Mouse (Mus musculus) CD4-positive helper T cell, adult 2 months (primary cell): ENCODE measurements around the gene Slc35f1.
"Not testable (repeated sequence)": the region's sequence is repeated elsewhere in the genome, so short reads cannot be mapped to it uniquely, and the experiment has no call there.

ENCODE experiments used
- DNase-seq: peaks from one replicate; pipeline ENCODE4 v3.0.0-alpha.2; 2012; ENCODE audit warnings: low read depth, missing footprints, low spot score

Slc35f1 gene

DNA sequence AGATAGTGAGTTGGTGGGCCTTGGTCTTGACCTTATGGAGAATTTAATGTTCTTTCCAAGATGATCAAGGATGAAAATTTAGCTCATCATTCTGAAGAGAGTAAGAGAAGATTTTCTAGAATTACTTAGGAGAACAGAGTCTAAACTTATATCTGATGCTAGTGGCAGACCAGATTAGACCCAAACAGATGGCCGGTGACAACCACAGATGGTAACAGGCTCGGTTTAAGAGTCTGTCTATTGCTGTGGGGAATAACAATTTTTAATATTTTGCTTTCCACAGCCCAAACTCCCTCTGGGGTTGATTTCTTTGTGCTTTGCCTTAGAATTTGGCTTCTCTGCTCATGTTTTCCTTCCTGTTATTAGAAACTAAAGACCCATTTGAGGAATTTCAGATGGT lies 96.7 kb downstream of the Slc35f1 start:
- no peak for DNase-seq

DNA sequence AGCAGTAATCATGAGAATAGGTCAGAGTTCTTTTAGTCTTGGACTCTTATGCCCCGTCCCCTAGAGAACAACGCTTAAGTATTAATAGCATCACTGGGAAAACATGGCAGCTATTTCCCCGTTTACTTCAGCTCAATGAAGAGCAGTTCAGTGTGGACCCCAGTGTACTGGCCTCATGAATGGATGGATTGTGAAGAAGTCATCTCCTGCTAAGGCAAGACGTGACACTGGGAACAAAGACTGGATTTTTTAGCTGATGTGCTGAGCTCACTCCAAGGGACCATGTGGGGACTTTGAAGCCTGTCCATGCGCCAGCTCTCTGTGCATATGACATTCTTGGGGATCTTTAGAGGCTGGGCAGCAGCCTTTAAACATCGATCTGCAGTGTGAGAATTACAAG lies 101.2 kb downstream of the Slc35f1 start:
- DNase-seq, result no peak

DNA sequence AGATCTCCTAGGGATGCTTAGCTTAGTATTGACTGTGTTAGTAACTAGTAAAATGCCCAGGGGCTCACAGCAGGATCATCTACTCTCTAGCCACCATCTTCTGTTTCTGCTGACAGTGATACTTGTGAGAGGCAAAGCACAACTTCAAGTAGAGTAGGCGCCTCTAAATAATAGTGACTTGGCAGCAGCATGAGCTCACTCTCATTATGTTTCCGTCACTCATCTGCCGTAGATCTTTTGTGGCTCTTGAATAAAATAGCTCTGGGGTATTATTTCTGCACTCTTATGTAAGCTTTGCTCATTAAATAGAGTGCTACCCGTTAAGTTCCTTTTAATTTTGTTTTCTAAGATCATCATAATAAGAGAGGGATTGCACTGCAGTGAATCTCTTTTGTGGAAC lies 107.1 kb downstream of the Slc35f1 start:
- DNase-seq, result no peak

DNA sequence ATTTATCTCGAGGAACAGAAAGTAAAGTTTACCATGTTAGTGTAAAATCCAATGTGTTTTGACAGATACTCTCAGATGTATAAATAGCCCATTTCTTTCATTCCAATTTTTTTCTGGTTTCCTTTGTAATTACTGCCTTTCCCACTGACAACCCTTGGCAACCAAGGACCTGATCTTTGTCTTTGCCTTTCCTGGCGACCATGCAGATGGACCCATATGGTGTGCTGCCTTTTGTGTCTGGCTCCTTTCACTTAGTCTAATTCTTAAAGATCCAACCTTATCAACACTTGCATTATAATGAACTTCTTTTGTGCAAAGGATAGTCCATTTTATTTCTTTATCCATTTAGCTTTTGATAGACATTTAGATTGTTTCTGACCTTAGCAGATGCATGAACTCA lies 117.5 kb downstream of the Slc35f1 start:
- no peak for DNase-seq

DNA sequence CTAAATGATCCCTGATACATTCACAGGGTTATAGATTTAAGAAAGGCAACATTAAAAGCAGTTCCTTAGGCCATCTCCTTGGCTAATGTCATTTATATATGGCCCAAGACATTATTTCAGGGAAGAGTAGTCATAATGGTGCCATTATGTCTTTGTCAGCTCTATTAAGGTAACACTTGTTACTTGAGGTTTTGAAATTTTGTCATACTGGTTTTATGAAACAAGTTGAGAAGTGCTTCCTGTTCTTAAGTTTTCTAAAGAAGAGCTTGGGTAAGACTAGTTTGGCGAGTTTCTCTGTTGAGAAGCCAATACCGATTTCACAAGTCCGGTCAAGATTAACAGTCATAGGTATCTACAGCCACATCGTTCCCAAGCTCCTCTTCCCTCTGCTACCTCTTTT lies 122.5 kb downstream of the Slc35f1 start:
- no peak for DNase-seq

DNA sequence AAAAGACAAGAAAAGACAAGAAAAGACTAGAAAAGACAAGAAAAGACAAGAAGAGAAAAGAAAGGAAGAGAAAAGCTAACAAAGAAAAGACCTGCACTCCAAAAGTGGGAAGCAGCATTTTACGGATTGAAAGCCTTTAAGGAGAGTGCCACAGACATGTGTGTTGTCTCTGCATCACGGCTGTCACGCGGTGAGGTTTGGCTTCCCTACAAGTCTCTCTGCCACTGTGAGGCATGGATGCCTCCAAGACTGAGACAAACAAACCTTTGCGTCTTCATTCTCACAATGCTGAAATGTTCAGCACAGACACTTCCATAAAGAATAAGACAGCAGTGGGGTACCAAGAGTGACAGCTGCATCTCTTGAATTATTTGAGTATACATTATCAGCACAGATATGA lies 124.0 kb downstream of the Slc35f1 start:
- DNase-seq, result no peak

DNA sequence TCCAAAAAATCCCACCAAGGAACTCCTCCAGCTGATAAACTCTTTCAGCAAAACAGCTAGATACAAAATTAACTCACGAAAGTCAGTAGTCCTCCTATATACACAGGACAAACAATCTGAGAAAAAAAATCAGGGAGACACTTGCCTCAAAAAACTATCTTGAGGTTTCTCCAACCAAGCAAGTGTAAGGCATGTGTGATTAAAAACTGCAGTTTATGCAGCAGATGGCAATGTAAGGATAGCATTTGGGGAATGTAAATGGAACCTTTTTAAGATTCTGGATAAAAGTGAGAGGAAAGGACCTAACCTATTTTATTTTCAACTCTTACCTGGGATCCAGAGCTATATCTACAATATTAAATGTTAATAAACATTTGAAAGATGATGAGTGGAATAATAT lies 129.3 kb downstream of the Slc35f1 start:
- no peak for DNase-seq

DNA sequence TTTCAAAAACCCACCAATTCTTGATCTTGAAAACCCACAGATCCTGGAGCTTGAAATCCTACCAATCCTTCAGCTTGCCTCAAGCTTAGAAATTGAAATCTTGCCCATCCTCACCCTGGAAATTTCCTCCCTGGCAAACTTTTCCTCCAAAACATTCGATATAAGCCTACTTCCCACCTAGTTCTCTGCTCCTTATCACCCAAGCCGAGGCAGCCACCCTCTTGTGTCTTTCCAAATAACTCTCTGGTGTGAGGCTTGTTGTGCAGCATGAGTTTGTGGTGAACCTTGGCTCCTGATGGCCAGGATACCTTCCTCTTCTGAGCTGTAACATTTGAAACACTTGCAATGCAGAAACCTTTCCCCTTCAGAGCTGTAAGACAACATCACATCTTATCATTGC lies 132.6 kb downstream of the Slc35f1 start:
- no peak for DNase-seq

DNA sequence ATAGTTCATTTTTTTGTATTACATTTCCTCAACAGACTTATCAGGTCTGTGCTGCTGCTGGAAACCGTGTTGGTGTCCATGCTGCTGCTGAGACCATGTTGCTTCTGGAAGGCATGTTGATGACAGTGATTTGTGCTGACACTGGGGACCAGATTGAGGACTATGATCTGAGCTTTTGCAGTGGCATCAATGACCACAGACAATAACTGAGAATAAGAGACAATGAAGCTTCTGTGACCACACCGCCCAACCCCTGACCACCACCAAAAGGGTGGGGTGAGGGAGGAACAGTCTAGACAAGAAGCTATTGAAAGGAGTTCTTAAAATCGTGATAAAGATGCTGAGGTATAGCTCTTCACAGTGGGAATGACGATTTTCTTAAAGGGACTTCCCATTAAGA lies 135.4 kb downstream of the Slc35f1 start:
- DNase-seq, result no peak

DNA sequence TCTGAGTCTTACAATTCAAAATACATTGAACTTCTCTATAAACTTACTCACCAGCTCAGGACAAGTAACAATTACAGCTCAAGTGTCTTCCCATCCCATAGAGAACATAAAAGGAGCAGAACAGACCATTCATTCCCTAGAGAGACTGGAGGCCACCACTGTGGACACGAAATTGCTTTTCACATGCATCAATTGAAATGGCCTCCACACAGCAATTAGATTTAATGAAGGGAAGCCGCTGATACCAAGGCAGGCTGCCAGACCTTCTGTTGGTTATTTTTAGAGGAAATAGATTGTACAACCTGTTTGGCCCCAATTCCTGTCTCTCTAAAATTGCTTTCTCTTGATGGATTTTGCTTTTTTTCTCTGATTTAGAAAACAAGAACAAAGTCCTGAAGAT lies 150.5 kb downstream of the Slc35f1 start:
- DNase-seq, result no peak

DNA sequence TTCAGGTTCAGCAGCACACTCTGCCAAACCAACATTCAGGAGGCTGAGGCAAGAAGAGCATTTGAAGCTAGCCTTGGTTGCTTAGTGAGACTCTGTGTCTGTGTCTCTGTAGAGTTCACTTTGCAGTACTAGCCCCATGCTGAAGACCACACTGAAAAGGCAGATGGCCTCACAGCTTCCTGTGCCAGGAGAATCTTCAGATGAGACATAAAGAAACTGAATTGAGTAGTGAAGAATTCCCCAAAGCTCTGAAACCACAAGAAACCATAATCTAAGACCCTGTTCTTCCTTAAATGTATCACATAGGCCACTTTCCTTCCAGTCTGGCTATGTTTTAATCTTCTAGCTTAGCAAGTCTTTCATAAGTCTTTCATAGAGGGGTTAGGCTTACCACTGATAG lies 161.7 kb downstream of the Slc35f1 start:
- DNase-seq, result no peak

DNA sequence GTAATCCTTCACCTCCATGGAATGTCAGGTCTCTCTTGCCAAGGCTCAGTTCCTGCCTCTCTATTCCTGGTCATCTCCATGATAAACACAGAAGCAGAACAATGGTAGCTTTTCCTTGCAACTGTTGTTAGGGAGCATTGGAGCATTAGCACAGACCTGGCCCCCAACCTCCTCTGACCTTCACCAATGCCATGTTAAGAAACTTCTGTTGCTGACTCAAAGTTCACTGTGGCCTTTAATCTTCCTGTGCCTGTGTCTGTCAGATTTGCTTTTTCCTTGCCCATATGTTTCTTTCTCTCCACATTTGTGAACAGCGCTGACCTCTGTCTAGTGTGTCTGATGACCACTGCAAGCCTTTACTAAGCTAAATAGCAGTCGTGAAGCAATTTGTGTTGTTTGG lies 170.5 kb downstream of the Slc35f1 start:
- DNase-seq, result no peak

DNA sequence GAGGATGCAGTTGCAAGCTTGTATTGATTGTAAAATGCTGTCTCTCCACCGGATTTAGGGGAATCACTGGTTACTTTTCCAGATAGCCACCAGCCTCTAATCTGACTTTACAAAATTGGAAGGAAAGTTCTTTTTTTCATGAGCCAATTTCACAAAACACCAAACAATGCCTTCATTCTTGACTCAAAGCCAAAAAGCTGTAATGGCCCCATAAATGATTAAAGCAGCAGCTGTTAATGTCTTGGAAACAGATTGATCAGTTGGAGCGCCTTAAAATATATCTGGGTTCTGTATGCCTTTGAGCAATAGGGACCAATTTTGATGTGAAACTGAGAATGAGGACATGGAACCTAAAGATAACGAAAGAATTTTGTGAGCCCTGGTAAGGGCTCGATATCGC lies 174.6 kb downstream of the Slc35f1 start:
- no peak for DNase-seq

DNA sequence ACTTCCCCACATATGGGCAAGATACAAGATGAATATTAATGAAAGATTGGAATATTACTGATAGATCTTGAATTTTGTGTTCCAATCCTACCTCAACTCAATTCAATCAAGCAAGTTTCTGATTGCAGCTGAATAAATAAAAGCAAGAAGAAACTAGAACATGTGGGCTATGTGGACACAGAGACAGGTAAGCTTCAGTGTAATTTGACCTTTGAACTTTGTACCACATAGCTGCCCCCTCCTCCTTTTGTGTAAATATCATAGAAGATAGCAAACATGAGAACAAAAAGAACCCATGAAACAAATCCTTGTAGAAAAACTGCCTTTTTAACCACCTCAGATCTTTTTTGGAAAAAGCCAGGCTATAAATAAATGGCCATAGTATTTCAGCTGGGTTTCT lies 180.8 kb downstream of the Slc35f1 start:
- DNase-seq, result no peak

DNA sequence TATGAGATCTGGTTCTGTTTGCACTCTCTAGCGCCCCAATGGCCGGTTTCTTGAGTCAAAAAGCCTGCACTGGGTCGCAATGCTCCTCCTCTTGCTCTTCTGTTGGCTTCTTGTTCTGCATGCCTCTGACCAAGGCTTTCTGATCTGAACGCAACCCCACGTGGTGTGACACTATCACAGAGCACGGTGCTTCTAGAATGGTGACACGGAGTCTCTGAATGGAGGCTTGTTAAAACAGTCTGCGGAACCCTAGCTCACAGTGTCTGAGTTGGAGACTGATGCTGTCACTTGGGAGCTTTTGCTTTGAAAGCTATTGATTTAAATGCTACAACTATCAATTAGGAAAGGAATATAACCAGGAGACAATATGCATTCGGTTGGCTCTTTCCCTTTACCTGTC lies 183.8 kb downstream of the Slc35f1 start:
- no peak for DNase-seq

DNA sequence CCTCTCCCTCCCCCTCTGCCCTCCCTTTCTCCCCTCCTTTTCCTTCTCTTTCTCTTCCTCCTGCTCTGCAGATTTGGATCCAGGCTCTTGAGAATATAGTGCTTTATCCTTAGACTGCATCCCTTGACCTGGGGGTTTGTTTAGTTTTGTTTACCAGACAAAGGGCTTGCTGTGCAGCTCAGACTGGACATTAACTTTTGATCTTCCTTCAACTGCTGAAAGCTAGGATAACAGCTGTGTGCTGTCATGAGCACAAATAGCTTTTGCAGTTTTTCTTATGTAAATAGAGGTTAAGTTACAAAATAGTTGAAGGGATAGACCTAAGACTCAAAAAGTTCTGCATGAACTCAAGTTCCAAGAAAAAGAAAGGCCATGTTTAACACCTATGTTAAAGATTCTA lies 184.4 kb downstream of the Slc35f1 start:
- DNase-seq, result no peak

DNA sequence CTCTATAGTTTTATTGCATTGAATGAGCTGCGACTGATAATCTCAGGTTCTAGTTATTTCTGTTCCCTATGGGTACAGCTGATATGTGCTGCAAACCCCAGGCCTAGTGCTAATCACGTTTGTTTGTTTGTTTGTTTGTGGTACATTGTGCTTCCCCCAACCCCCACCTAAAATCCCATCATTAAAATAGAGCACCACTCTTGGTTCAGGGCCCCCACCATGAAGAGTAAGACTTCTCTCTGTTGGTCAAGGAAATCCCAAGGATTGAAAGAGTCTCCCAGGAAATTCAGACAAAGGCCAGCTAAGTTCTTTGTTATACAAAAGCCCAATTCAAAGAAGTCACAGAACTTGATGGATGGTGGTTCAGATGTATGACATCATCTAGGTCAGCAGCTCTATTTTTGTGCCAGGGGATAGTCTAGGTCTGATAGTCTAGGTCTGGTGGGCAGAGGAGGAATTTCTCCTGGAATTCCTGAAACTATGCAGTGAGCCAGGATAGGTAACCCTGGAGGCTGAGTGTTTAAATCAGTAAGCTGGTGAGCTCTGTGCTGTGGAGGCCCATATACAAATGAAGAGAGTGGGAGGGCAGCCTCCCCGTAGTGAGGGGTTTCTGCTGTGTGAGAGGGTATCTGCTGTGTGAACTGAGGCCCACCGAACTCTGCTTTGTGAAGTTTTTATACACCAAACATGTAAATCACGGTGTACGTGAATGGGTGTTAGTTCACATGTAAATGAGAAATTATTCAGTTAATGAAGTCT lies 187.1 kb downstream of the Slc35f1 start:
- no peak for DNase-seq

DNA sequence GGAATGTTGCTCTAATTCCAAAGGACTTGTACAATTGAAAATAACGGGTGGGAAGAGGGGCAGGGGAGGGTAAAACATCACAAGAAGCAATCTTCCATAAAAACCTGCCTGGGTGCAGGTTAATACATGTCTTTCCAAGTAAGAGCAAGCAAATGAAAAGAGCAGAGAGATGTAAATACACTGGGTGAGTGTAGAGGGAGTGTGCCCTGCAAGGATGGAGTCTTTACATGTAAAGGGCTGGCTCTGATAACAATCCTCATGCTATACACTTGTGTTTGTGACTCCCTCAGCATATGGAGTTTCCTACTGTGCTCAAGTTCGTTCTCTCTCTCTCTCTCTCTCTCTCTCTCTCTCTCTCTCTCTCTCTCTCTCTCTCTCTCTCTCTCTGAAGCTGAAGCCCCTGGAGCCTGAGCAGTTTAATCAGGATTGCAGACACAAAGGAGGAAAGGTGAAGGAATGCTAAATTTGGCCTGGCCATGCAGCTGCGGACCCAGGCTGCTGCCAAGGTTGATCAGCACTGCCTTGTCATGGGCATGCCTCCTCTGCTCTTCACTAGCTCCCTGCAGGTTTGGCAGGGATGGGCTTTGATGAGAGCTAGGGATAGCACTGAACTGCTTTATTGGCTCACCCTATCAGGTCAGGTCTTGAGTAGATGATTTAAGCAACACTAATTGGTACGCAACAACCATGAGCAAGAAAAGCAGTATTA lies 187.9 kb downstream of the Slc35f1 start:
- DNase-seq, result no peak

DNA sequence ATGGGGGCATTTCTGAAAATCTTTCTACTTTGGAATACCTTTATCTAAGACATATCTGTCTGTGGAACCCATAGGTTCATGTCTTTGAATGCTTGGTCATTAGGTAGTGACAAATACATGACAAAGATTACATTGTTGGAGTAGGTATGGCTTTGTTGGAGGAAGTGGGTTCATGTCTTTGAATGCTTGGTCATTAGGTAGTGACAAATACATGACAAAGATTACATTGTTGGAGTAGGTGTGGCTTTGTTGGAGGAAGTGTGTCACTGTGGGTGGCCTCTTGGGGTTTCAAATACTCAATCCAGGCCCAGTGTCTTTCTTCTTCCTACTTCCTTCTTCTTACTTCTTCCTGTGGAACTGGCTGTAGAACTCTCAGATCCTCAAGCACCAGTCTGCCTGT lies 206.4 kb downstream of the Slc35f1 start:
- not testable (repeated sequence) for DNase-seq

DNA sequence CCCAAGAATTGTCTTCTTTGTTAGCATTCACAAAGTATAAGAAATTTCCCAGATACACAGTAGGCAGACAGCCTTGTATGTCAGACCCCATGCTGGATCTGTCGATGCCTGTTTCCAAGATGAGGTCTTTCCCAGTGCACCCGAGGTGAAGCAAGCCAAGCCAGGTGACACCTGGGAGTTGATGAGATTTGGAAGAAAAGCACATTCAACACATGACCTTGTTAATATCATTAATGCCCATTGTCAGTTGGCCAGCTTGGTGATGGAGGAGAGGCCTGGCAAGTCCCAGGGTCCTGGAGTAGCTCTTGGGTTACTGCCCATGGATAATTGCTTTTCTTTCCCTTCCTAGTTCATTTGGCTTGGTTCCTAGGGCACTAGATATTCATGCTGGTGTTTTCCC lies 214.6 kb downstream of the Slc35f1 start:
- DNase-seq, result no peak

DNA sequence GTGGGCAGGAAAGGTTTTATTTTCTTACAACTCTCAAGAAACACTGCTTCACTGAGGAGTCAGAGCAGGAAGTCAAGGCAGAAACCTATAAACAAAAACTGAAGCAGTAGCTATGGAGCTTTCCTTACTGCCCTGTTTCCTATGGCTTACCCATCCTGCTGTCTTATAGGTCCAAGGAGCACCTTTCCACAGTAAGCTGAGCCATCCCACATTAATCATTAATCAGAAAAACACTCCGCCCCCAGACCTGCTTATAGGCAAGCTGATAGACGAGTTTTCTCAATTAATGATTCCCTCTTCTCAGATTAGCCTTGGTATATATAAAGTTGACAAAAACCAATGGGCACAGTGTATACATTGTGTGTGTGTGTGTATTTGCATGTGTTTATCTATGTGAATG lies 221.4 kb downstream of the Slc35f1 start:
- no peak for DNase-seq

DNA sequence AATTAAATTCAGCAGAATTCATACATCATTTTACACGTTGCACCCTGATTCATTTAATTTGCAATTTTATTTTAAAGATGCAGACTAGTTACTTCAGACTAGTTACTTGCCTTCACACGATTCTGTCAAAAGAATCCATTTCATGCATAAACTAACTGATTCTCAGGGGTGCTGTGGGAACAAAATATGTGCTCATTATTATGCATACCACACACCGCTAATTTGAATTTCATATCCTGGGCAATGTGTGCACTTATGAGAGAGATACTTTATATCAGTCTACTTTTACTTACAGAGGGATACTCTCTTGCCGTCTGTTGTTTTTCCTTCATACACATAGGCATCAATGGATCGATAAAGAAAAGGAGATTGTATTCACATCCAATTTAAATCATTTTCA lies 228.4 kb downstream of the Slc35f1 start:
- no peak for DNase-seq

DNA sequence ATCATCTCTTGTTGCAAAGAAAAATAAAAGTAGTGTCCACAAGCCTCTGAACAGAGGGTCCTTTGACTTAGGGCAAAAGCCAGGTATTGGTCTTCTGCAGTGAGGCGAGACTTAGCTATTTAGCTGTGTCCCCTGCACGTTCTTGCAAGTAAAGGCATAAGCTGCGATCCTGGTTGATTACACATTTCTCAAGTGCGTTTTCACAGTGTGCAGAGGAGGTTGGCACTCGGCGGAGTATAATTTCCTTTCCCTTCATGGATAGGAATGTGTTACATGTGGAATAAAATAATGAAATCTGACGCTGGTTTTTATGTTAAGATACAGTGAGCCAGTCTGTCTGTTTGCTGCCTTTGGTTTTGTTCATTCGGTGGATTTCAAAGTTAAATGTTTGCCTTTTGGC lies 232.8 kb downstream of the Slc35f1 start:
- DNase-seq, result no peak

DNA sequence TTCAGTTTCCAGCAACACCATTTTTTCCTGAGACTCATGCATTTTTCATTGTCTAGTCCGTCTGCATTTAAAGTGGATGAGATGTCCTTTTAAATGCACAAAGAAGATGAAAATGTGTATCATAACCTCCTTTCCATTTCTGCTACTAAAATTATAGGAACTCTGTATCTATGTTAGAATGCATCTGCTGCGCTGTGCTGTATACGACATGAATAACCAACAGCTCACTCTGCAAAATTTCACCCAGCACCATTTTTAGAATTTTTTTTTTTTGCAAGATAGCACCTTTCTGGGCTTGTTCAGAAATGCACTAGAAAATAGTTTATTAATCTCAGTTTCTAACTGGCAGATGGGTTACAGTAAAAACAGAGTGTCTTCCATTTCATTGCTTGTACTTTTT lies 236.0 kb downstream of the Slc35f1 start:
- DNase-seq, result no peak
